Mouse (Mus musculus) C2C12 (cell line): Measurements from ENCODE around the gene Ccdc107.

ENCODE experiments used
- CEBPB ChIP-seq: IDR thresholded peaks from one replicate; pipeline ENCODE4 v1.6.1; 2011; ENCODE audit warnings: low read depth, mild to moderate bottlenecking, control low read depth, moderate library complexity
- CTCF ChIP-seq: IDR thresholded peaks from one replicate; pipeline ENCODE4 v1.5.1; 2011; ENCODE audit not compliant: control insufficient read depth, insufficient read depth, insufficient read length
- FOSL1 ChIP-seq: IDR thresholded peaks from one replicate; pipeline ENCODE4 v1.8.0; 2011; ENCODE audit warnings: mild to moderate bottlenecking, low read length; ENCODE audit not compliant: poor library complexity, insufficient read depth, severe bottlenecking
- MAX ChIP-seq: IDR thresholded peaks from one replicate; pipeline ENCODE4 v1.6.1; 2011; ENCODE audit warnings: mild to moderate bottlenecking, control low read depth
- MYOD1 ChIP-seq: IDR thresholded peaks from one replicate; pipeline ENCODE4 v1.6.1; 2011; ENCODE audit warnings: low read depth; ENCODE audit not compliant: control insufficient read depth, insufficient read length
- MYOG ChIP-seq: IDR thresholded peaks from one replicate; pipeline ENCODE4 v1.6.1; 2011; ENCODE audit not compliant: control insufficient read depth, insufficient read length; ENCODE audit errors: extremely low read depth
- USF1 ChIP-seq: IDR thresholded peaks from one replicate; pipeline ENCODE4 v1.6.1; 2011; ENCODE audit warnings: low read depth, mild to moderate bottlenecking, control low read depth, moderate library complexity

GRCm38 (mm10) chr4:43478906-43479832, 13.5 kb upstream of the Ccdc107 start:
- TF ChIP-seq CTCF (peak; percentile 16), USF1 (no peak), CEBPB (no peak), MYOD1 (no peak), MAX (no peak), MYOG (no peak), FOSL1 (no peak)
